Mouse (Mus musculus) G1E (cell line): Measurements from ENCODE around the gene Kif26a.

Experiments used
- CTCF ChIP-seq: IDR thresholded peaks from 2 replicates; pipeline ENCODE4 v1.5.1; 2012; ENCODE audit warnings: low read depth, low read length, inconsistent platforms, mixed read lengths
- GATA1 ChIP-seq: IDR thresholded peaks from 2 replicates; pipeline ENCODE4 v1.6.1; 2012; ENCODE audit warnings: borderline replicate concordance, low read length, inconsistent platforms, mixed read lengths

DNA sequence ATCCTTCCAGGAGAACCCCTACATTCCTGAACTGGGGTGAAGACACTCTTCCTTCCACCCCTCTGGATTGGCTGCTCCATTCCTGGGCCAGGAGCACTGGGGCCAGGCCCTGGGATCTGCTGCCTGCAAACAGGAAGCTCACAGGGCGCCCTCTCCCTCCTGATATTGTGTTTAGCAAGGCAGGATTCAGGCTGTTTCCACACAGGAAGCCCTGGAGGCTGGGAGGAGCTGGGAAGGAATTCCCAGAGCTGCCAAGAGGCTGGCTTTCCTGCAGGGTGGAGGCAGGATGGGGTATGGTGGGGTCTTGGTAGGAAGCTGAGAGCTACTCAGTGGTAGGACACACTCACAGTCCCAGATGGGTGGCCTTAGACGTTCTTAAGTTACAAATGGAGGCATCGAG is 38.4 kb downstream of the Kif26a start:
- no peak for TF ChIP-seq CTCF
- no peak for TF ChIP-seq GATA1
